Mouse (Mus musculus): Measurements from ENCODE around the gene Magix. TPM values are rescaled to one million over a fixed set of nuclear protein-coding genes. Genes with fewer than 3 reads are reported as not detected.

Magix gene
- total and polyA plus RNA-seq, 2 experiments from 2014 or later, result 1.1 to 1.8 TPM

GRCm38 (mm10) chrX:7672739-7673138 is 8.3 kb downstream of the Magix start:
- H3K27me3 ChIP-seq (ENCODE audit: control insufficient read depth, insufficient read depth, low read length), result no peaks in the 10 kb centered on the region
- H3K4me2 ChIP-seq (ENCODE audit: low read depth, low read length), result no peak overlapping the region
- no peaks in the 10 kb centered on the region for H3K9me3 ChIP-seq (replicated peaks; ENCODE audit: control insufficient read depth, low read length)
- H3K27ac ChIP-seq (ENCODE audit: low read depth), result no peak overlapping the region
- H3K9ac ChIP-seq (replicated peaks; ENCODE audit: low read depth, low read length), result no peak overlapping the region
- TF ChIP-seq CTCF (IDR thresholded peaks at IDR 0.05; ENCODE audit: low read depth), result no peak
- TF ChIP-seq EP300 (IDR thresholded peaks at IDR 0.05; ENCODE audit: low read depth), result no peak
- 40% methylated on average over 6 of the region's 6 CpGs for WGBS
- 0 out of 2 replicates have a peak, but pooled peaks cover 12% of the 10 kb centered on the region for H3K4me1 ChIP-seq (ENCODE audit: control insufficient read depth, insufficient read depth)
- ATAC-seq (ENCODE audit: insufficient read depth, low read depth) (no peak), DNase-seq (ENCODE audit: low spot score) (no peak)
- no peak overlapping the region for H3K4me3 ChIP-seq (ENCODE audit: low read depth, low read length)
- peaks cover 8% of the 10 kb centered on the region for H3K36me3 ChIP-seq (replicated peaks; ENCODE audit: control insufficient read depth, insufficient read depth, low read length)

GRCm38 (mm10) chrX:7670921-7671623 is 10.0 kb downstream of the Magix start, which contains the start of gene Plp2:
Gene Plp2, minus strand, starts transcription at chrX:7671390.
- peaks cover 21% of the 10 kb centered on the region for H3K36me3 ChIP-seq (replicated peaks; ENCODE audit: control insufficient read depth, insufficient read depth, low read length)
- peak within 1 kb of the TSS; percentile 82 for H3K27ac ChIP-seq (ENCODE audit: low read depth)
- H3K9ac ChIP-seq (replicated peaks; ENCODE audit: low read depth, low read length), result peak within 1 kb of the TSS; percentile 70
- 22% methylated on average over 23 of the region's 36 CpGs for WGBS
- peak within 1 kb of the TSS; percentile 69 for H3K4me2 ChIP-seq (ENCODE audit: low read depth, low read length)
- H3K9me3 ChIP-seq (replicated peaks; ENCODE audit: control insufficient read depth, low read length), result no peaks in the 10 kb centered on the region
- H3K4me3 ChIP-seq (ENCODE audit: low read depth, low read length), result peak within 1 kb of the TSS; percentile 63
- H3K4me1 ChIP-seq (ENCODE audit: control insufficient read depth, insufficient read depth), result 0 out of 2 replicates have a peak, but pooled peaks cover 12% of the 10 kb centered on the region
- no peaks in the 10 kb centered on the region for H3K27me3 ChIP-seq (ENCODE audit: control insufficient read depth, insufficient read depth, low read length)
- ATAC-seq (ENCODE audit: insufficient read depth, low read depth), result peak; percentile 49
- TF ChIP-seq EP300 (IDR thresholded peaks at IDR 0.05; ENCODE audit: low read depth) (no peak), CTCF (IDR thresholded peaks at IDR 0.05; ENCODE audit: low read depth) (no peak)
- DNase-seq (ENCODE audit: low spot score), result no peak

- peak; percentile 78 for ATAC-seq (ENCODE audit: insufficient read depth, low read depth)
- TF ChIP-seq CTCF (IDR thresholded peaks at IDR 0.05; ENCODE audit: low read depth) (no peak), EP300 (IDR thresholded peaks at IDR 0.05; ENCODE audit: low read depth) (no peak)
- H3K4me3 ChIP-seq (ENCODE audit: low read depth, low read length), result peak overlapping the region; percentile 63
Measured at GRCm38 (mm10) chrX:7670390-7670881, 10.6 kb downstream of the Magix start.

GRCm38 (mm10) chrX:7665739-7666502 is 15.1 kb downstream of the Magix start:
- Histone ChIP-seq H3K9ac (replicated peaks; ENCODE audit: low read depth, low read length) (no peak overlapping the region), H3K4me2 (ENCODE audit: low read depth, low read length) (no peak overlapping the region), H3K27me3 (ENCODE audit: control insufficient read depth, insufficient read depth, low read length) (no peaks in the 10 kb centered on the region), H3K9me3 (replicated peaks; ENCODE audit: control insufficient read depth, low read length) (no peaks in the 10 kb centered on the region), H3K27ac (ENCODE audit: low read depth) (no peak overlapping the region), H3K36me3 (replicated peaks; ENCODE audit: control insufficient read depth, insufficient read depth, low read length) (peaks cover 34% of the 10 kb centered on the region), H3K4me1 (ENCODE audit: control insufficient read depth, insufficient read depth) (peaks cover 2% of the 10 kb centered on the region; the same call in 1 of the 2 replicates), H3K4me3 (ENCODE audit: low read depth, low read length) (no peak overlapping the region)
- TF ChIP-seq CTCF (IDR thresholded peaks at IDR 0.05; ENCODE audit: low read depth), result no peak
- no peak for TF ChIP-seq EP300 (IDR thresholded peaks at IDR 0.05; ENCODE audit: low read depth)
- no peak for DNase-seq (ENCODE audit: low spot score)
- ATAC-seq (ENCODE audit: insufficient read depth, low read depth), result no peak
- WGBS, result 63% methylated on average over 21 of the region's 21 CpGs

More at GRCm38 (mm10) chrX:7670390-7670881, 10.6 kb downstream of the Magix start:
- Histone ChIP-seq H3K4me1 (ENCODE audit: control insufficient read depth, insufficient read depth) (0 out of 2 replicates have a peak, but pooled peaks cover 12% of the 10 kb centered on the region), H3K27ac (ENCODE audit: low read depth) (peak overlapping the region; percentile 82), H3K9ac (replicated peaks; ENCODE audit: low read depth, low read length) (peak overlapping the region; percentile 70), H3K4me2 (ENCODE audit: low read depth, low read length) (peak overlapping the region; percentile 69), H3K27me3 (ENCODE audit: control insufficient read depth, insufficient read depth, low read length) (no peaks in the 10 kb centered on the region), H3K9me3 (replicated peaks; ENCODE audit: control insufficient read depth, low read length) (no peaks in the 10 kb centered on the region), H3K36me3 (replicated peaks; ENCODE audit: control insufficient read depth, insufficient read depth, low read length) (peaks cover 21% of the 10 kb centered on the region)
- 22% methylated on average over 19 of the region's 19 CpGs for WGBS
- DNase-seq (ENCODE audit: low spot score), result no peak

GRCm38 (mm10) chrX:7664791-7665190 is 16.3 kb downstream of the Magix start:
- TF ChIP-seq CTCF (IDR thresholded peaks at IDR 0.05; ENCODE audit: low read depth) (no peak), EP300 (IDR thresholded peaks at IDR 0.05; ENCODE audit: low read depth) (no peak)
- peaks cover 34% of the 10 kb centered on the region for H3K36me3 ChIP-seq (replicated peaks; ENCODE audit: control insufficient read depth, insufficient read depth, low read length)
- no peak overlapping the region for H3K4me2 ChIP-seq (ENCODE audit: low read depth, low read length)
- H3K27me3 ChIP-seq (ENCODE audit: control insufficient read depth, insufficient read depth, low read length), result no peaks in the 10 kb centered on the region
- no peaks in the 10 kb centered on the region for H3K9me3 ChIP-seq (replicated peaks; ENCODE audit: control insufficient read depth, low read length)
- DNase-seq (ENCODE audit: low spot score) (no peak), ATAC-seq (ENCODE audit: insufficient read depth, low read depth) (no peak)
- no peak overlapping the region for H3K9ac ChIP-seq (replicated peaks; ENCODE audit: low read depth, low read length)
- H3K4me3 ChIP-seq (ENCODE audit: low read depth, low read length), result no peak overlapping the region
- H3K27ac ChIP-seq (ENCODE audit: low read depth), result no peak overlapping the region
- H3K4me1 ChIP-seq (ENCODE audit: control insufficient read depth, insufficient read depth), result peaks cover 2% of the 10 kb centered on the region; the same call in 1 of the 2 replicates
- WGBS, result 78% methylated on average over 11 of the region's 11 CpGs
